Mouse (Mus musculus) neutrophil, adult 5-6 weeks (primary cell): Measurements from ENCODE around the gene Zswim3. TPM values are rescaled to one million over a fixed set of nuclear protein-coding genes. Genes with fewer than 3 reads are reported as not detected.

Source experiments
- ATAC-seq: fragments of 151-379, 151-347 bp; 2 replicates; pipeline ENCODE4 v1.8.0; 2017; ENCODE audit warnings: mild to moderate bottlenecking, moderate TSS enrichment; ENCODE audit not compliant: insufficient number of reproducible peaks, poor library complexity, low FRiP score, severe bottlenecking; ENCODE audit errors: extremely low read depth
- total RNA-seq: library from RNA; stranded (forward); fragments of 200-1000 nt; gene quantifications from 2 replicates; pipeline ENCODE4 v1.2.3, GENCODE M21; 2017

Gene Zswim3
- total RNA-seq, 1 experiment from 2014 or later, result 3.8 TPM

DNA sequence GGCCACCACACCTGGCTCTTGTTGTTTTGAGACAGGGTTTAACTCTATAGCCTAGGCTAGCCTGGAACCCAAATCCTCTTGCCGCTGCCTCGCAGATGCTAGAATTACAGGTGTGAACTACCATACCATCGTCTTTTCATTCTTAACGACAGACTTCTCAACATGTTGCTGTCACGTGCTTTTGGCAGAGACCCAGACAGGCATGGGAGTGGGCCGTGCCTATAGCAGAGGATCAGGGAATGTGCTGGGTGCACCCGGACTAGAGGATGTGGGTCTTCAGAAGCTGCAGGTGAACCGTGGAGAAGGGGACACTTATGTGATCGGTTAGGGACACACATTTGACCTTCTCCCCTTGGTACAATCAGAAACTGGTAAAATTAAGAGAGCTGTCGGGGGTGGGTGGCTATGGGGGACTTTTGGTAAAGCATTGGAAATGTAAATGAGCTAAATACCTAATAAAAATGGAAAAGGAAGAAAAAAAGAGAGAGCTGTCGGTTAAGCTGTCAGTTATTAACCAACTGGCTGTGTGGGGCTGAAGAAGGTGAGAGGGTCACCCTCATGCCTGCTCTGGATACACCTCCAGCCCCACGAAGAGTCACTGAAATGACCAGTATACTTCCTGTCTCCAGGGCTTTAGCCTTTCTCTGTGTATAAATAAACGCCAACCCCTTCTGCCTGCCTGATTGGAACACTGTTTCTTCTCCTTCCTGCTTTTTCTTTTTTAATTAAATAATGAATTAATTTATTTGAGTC is 4.5 kb upstream of the Zswim3 start:
- ATAC-seq, result no peak

DNA sequence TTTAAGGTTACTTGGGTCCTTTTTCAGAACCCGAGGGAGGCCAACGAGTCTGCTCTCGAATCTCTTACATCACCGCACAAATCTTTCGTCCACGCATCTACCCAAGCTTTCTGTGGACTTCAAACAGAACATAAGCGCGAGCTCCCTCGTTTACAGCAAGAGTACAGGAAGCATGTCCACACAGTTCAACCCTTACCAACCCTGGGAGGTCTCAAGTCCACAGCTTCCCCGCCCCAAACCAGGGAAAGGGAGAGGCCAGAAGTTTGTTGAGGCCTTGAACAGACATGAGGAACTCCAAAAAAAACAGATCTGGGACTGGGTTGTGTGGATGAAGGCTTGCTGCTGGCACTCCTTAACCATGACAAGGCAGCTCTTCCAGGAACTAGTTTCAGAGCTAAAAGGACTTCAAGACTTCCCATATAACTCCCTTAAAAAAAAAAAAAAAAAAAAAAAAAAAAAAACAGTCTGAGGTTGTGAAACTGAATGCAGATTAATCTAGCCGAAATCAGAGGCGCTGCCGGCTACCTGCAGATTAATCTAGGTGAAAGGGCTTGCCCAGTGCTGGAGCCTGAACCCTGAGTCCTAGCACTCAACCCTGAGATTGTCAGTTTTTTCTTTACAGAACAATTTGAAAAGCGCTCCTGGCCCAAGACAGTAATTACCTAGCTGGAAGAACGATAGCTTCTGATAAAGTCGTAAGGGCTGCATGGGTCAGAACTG is 1.5 kb upstream of the Zswim3 start:
- no peak for ATAC-seq

DNA sequence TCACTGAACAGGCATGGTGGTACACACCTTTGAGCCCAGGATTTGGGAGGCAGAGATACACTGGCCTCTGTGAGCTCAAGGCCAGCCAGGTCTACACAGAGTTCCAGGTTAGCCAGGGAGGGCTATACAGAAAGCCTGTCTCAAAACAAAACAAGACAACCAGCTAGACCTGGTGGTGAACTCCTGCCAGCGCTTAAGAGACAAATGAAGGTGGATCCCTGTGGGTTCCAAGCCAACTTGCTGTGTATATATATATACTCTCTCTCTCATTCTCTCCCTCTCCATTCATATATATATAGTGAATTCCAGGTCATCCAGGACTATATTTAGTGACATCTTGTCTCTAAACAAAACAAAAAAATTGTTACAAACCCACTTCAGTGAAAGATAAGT is 981 bp upstream of the Zswim3 start:
- no peak for ATAC-seq

DNA sequence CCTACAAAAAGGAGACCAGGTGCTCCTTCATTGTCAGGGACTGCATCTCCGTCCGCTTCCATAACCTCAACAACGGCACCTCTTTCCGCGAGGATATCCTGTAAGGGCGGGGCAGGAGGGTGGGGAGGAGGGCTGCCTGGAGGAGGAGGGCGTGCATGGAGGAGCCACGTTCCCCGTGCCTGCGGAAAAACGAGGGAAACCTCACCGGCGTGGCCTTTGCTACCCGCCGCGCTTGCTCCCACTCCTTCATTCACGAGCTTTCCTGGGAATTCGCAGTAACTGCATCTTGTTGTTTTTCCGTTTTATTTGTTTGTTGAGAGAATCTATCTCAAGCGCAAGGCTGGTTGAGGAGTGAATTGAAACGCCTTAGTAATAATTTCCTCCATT is 427 bp downstream of the Zswim3 start:
- ATAC-seq, result no peak

DNA sequence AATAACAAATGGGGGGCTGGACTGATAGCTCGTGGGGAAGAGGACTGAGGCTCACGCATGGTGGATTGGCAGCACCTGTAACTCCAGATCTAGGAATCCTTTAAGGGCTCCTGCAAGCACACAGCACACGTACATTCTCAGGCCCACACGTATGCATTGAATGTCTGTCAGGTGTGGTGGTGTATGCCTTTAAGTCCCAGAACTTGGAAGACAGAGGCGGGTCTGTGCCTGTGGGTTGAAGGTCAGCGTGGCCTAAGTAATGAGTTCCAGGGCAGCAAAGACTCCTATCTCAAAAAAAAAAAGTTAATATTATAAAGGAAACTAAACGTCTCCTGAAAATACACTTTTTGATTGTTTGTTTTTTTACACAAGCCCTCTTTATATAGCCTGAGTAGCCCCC is 1.7 kb downstream of the Zswim3 start:
- no peak for ATAC-seq

DNA sequence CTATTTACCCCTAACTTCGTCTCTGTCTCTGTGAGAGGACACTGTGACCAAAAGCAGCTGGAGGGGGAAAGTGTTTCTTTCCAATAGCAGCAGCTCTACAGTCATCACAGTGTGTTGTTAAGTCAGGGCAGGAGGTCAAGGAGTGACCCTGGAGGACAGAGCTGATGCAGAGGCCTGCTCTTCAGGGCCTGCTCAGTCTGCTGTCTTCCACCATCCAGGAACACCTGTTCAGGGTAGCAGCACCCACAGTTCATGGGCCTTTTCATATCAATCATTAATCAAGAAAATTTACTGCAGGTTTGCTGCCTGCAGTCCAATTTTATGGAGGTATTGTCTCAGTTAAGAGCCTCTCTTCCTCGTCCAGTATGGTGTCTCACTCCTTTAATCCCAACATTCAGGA is 8.7 kb downstream of the Zswim3 start:
- no peak for ATAC-seq

DNA sequence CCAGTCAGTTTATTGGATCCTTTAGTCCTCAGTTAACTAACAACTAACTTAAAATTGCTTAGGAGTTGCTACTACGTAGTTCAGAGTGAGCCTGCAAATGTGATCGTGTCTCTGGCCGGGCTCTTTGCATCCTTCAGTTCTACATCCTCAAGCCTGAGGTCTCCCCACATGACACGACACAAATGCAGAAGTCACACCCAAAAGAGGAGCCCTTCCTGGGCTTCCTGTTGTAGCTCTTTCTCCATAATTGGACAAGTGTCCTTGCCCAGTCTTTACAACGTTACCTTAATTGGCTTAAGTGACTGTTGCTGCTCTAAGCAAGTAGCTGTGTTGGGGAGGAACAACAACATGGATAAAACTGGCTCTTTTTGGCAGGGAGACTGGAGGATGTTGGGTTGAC is 10.4 kb downstream of the Zswim3 start:
- no peak for ATAC-seq

DNA sequence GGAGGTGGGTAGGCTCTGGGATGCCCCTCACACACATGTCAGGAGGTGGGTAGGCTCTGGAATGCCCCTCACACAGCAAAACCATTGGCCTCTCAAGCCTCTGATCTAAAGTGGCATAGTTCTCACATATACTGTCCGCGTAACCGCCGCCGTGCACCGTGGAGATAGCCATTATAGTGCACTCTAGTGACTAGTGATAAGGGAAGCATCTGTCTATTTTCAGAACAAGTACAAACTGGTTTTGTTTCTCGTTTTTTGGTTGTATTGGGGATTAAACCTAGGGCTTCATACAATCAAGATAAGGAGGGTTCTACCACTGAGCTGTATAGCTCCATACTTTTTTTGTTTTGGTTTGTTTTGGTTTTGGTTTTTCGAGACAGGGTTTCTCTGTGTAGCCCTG is 10.9 kb downstream of the Zswim3 start:
- no peak for ATAC-seq

DNA sequence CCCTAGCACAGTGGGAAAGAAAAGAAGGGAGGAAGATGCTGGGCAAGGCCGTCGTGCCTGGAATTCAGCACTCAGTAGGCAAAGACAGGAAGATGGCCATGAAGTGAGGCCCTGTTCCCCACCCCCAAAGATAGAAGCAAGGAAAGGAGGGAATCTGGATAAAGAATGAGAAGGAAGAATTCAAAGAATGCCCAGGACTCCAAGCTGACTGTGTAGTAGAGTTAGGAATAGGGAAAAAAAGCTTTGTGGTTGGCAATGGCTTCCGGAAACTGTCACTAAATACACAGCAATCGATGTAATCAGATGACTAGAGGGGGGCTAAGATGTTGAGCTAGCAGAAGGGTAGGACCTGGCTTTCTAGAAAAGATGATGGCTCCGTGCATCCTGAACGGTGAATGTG is 12.3 kb downstream of the Zswim3 start:
- no peak for ATAC-seq

DNA sequence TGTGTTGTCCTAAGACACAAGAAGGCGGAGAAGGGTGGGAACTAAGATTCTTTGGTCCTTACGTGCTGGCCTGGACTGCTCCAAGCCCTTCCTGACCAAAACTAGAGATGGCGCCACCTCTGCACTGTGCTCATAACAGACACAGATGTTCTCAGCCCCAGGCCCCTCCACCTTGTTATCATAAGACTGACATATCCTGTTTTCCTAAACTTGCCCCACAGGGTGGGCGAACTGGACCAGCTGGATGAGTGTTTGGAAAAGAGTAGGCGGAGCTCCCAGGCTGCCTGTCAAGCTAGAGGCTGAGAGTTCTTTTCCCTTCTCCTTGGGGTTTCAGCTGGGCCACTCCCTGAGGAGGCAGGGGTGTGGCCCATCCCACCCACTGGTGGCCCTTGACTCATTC is 12.8 kb downstream of the Zswim3 start:
- no peak for ATAC-seq

DNA sequence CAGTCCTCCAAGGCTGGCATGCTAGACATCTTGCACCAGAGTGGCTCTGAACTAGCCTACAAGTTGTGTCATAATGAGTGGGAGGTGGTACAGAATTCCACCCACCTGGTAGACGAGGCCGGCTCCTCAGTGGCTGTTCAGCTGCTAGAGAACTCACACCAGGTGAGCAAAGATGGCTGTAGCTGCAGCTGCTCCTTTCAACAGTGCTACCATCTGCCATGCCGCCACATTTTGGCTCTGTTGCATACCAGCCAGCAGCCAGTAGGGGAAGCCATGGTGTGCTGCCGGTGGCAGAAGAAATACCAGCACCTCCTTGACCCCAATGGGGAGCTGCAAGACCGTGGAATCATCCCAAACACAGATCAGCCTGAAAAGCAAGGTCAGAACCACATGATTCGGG is 16.2 kb downstream of the Zswim3 start:
- ATAC-seq, result no peak

DNA sequence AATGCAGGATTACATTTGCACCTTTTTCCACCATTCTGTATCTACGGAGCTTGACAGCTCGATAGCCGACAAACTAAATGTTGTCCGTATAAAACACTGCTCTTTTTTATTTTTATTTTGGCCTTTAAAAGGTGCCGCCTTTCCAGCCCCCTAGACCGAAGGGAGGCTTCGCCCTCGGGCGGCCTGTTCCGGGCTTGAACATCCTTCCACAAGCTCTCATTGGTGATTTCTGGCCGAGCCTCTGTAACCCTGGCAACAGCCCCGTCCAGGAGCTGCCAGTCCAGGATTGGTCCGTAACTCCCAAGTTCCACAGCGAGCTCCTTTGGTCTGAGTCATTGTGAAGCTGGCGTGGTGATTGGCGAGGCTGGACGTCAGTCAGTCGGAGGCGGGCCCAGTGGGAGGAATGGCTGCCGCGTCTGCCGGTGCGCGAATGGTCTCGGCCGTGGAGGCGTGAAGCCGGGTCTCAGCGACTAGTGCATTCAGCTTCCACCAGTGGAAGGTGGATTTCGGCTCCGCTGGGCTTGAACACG is 17.8 kb downstream of the Zswim3 start, which contains the start of gene Zswim1:
Gene Zswim1, plus strand, starts transcription at position 51 of the 530 bp plus-strand sequence.
- peak; percentile 98 for ATAC-seq

DNA sequence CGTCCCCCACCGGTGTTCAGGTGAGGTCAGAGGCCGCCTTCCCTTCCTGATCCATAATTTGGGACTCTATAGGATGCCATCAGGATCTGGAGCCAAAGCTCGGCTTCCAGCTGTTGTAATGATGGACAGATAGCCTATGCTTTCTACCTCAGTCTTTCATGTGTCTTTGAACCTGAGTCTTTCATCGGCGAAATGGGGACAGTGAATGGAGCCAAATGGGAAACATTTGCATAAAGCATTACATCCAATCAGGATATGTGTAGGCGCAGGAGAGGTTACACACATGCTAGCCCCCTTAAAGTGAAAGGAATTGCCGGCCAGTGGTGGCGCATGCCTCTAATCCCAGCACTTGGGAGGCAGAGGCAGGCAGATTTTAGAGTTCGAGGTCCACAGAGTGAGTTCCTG is 18.3 kb downstream of the Zswim3 start:
- no peak for ATAC-seq

DNA sequence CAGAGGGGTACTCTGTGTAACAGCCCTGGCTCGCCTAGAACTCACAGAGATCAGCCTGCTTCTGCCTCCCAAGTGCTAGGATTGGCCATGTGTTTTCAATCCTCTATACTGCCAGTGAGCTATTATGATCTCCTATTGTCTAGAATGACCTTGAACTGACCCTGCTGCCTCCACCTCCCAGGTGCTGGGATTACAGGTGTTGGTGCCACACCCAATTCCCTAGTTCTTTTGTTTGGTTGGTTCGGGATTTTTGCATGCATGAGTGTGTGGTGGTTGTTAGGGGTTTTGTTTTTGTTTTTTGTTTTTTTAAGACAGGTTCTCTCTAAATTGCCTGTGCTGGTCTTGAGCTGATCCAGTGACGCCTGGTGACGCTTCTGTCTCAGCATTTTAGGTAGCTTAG is 19.1 kb downstream of the Zswim3 start:
- ATAC-seq, result no peak

DNA sequence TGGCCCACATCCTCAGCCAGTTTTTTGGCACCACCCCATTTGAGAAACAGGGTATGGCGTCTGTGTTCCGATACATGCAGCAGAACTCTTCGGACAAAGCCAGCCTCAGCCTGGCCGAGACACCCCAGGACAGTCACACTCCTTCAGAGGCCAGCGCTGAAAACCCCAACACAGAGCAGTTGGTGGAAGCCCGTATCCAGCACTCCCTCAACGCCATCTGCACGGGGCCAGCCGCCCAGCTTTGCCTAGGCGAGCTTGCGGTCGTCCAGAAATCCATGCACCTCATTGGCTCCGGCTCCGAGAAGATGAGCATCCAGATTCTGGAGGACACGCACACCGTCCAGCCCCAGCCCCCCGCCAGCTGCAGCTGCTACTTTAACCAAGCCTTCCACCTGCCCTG is 20.6 kb downstream of the Zswim3 start:
- ATAC-seq, result no peak

DNA sequence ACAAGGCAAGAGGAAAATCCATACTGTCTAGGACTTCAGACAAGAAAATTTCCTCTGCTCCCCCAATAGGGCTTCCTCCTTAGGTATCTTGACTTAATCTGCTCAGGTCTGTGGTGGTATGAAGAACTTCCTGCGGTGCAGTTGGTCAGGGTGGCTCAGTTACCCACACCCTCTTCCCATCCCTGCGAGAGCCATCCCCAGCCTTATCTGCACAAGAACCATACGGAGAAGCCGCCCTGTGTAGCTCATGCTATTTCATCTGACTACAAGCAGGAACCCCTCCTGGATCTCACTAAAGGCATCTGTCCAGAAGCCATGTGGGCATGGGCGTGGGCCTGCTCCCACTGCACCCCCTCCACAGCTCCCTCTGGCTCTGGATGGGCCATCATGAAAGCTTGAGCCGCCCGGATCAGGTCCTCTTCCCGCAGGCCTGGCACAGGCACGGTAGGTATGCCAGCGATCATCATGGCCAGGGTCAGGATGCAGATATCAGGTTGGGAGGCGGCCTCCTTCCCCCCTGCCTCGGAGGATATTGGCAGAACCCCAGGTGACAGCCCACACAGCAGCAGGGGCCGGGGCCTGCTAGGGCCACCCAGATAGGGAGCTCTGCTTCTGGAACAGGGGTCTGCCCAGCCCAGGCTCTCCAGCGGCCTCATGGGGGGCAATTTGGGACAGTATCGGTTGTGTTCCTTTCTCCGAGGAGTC is 22.4 kb downstream of the Zswim3 start:
- no peak for ATAC-seq

DNA sequence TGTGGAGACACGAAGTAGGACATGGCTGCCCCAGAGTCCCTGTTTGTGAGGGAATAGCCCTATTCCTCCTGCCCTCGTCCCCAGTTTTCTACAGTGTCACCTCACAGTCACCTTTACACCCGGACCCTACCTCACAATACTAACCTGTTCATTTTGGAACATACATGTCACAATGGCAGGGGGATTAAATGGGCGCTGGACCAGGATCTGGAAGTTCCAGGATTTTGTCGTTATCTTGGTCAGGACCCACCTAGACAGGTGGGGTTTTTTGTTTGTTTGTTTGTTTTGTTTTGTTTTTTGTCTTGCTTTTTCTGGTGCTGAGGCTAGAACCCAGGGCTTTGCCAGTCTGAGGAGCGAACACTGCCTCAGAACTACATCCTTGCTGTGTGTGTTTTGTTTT is 23.5 kb downstream of the Zswim3 start, which contains the start of gene Spata25:
Gene Spata25, minus strand, starts transcription at position 101 of the 400 bp plus-strand sequence.
- no peak for ATAC-seq

DNA sequence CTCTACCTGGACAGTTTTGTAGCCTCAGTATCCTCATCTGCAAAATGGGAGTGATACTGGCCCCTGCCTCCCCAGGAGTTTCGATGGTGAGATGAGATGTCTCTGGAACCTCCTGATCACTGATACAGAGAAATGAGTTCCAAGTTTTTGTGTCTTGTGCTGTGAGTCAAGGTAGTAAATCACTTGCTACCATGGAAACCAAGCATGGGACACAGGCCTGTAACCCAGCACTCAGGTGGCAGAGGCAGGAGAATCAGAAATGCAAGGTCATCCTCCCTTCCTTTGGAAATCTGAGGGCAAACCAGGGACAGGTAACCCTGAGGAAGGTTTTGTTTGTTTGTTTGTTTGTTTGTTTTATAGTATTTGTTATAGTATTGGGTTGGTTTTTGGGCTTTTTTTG is 24.2 kb downstream of the Zswim3 start:
- no peak for ATAC-seq

DNA sequence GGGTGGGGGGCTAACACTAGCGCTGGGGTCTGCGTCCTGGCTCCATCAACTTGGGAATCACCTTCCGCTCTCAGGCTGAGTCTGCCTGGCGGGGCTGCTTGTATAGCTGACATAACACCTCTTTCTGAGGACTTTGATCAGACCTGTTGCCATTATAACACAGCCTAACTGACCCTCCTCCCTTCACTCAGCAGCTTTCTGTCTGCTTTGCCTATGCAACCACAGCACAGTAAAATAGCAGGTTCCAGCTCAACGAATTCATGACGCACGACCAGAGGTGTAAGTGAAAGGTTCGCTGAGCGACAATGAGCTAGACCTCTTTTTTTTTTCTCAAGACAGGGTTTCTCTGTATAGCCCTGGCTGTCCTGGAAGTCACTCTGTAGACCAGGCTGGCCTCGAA is 26.1 kb downstream of the Zswim3 start:
- ATAC-seq, result no peak
